Mouse (Mus musculus) adrenal gland, adult 18-20 months (tissue): ENCODE data around the gene Klrb1a. TPM values are rescaled to one million over a fixed set of nuclear protein-coding genes. Genes with fewer than 3 reads are reported as not detected.

Experiments used
- DNase-seq, 2 experiments: peaks; one replicate each; pipeline ENCODE4 v3.0.0; 2021 to 2022; ENCODE audit warnings: low spot score in 2 of 2
- total RNA-seq, 2 experiments: library from RNA; stranded (reverse); gene quantifications; 1 replicate in 1 of 2; 2 replicates in 1 of 2; pipeline ENCODE4 v1.2.3; 2021

The Klrb1a gene
- total RNA-seq, 2 experiments from 2014 or later = not detected

GRCm38 (mm10) chr6:128602463-128603201 lies 20.7 kb downstream of the Klrb1a start:
- no peak for DNase-seq

GRCm38 (mm10) chr6:128602026-128602425 lies 21.3 kb downstream of the Klrb1a start:
- DNase-seq = no peak

- no peak for DNase-seq
Measured at GRCm38 (mm10) chr6:128599555-128599954, 23.8 kb downstream of the Klrb1a start.

- no peak for DNase-seq
Measured at GRCm38 (mm10) chr6:128598256-128599047, 24.9 kb downstream of the Klrb1a start.

- DNase-seq = peak; percentile 21 to 29
Measured at GRCm38 (mm10) chr6:128597121-128597522, 26.2 kb downstream of the Klrb1a start.

- no peak for DNase-seq
Measured at GRCm38 (mm10) chr6:128594651-128595050, 28.7 kb downstream of the Klrb1a start.

GRCm38 (mm10) chr6:128589426-128589825 lies 33.9 kb downstream of the Klrb1a start:
- no peak for DNase-seq

GRCm38 (mm10) chr6:128587619-128588018 lies 35.7 kb downstream of the Klrb1a start:
- DNase-seq = no peak

GRCm38 (mm10) chr6:128585642-128586245 lies 37.6 kb downstream of the Klrb1a start:
- DNase-seq = no peak

- DNase-seq = no peak
Measured at GRCm38 (mm10) chr6:128584070-128584660, 39.2 kb downstream of the Klrb1a start.

- DNase-seq = no peak
Measured at GRCm38 (mm10) chr6:128581508-128581907, 41.8 kb downstream of the Klrb1a start, which contains the start of gene A2ml1. A2ml1 (minus strand) TSS chr6:128581608.

- DNase-seq = no peak
Measured at GRCm38 (mm10) chr6:128577301-128577700, 46.0 kb downstream of the Klrb1a start.

GRCm38 (mm10) chr6:128566589-128566988 lies 56.7 kb downstream of the Klrb1a start:
- DNase-seq = no peak

Other genes starting within 250 kb of the Klrb1a start
- not detected for gene Tex52, start 248.1 kb downstream of the Klrb1a start, total RNA-seq
- not detected for gene Gm44596, start 248.0 kb downstream of the Klrb1a start, total RNA-seq
- gene Nrip2, start 224.2 kb downstream of the Klrb1a start, total RNA-seq = 1 to 10 TPM; 2.0 to 2.7 TPM
- gene Itfg2, start 198.6 kb downstream of the Klrb1a start, total RNA-seq = 10 to 100 TPM; 16.4 to 27.2 TPM
- 100 to 1,000 TPM; 297 to 351 TPM for gene Fkbp4, start 184.9 kb downstream of the Klrb1a start, total RNA-seq
- under 1 TPM in 1 of 2 experiments, not detected in 1; 0.80 TPM for gene Pzp, start 96.8 kb downstream of the Klrb1a start, total RNA-seq
- gene A2ml1, start 41.9 kb downstream of the Klrb1a start, total RNA-seq = not detected
- 1 to 10 TPM in 1 of 2 experiments, under 1 TPM in 1; 0.26 to 2.1 TPM for gene Clec2h, start 38.9 kb upstream of the Klrb1a start, total RNA-seq
- not detected for gene Klrb1, start 99.5 kb upstream of the Klrb1a start, total RNA-seq
- gene Klrb1c, start 165.7 kb upstream of the Klrb1a start, total RNA-seq = under 1 TPM; 0.60 to 0.67 TPM
- not detected for gene Gm44511, start 202.8 kb upstream of the Klrb1a start, total RNA-seq
- gene Klrb1b, start 202.8 kb upstream of the Klrb1a start, total RNA-seq = 1 to 10 TPM in 1 of 2 experiments, under 1 TPM in 1; 0.90 to 1.3 TPM